Mouse (Mus musculus) gastrocnemius, adult 2 months (tissue): ENCODE results near the gene Smarcd2. TPM values are rescaled to one million over a fixed set of nuclear protein-coding genes. Genes with fewer than 3 reads are reported as not detected.

Source experiments
- DNase-seq: peaks from one replicate; pipeline ENCODE4 v3.0.0; 2022
- H3K27ac ChIP-seq: fragments of 200-600 bp; 2 replicates; pipeline ENCODE4 v1.8.1; 2022; ENCODE audit warnings: mild to moderate bottlenecking
- H3K4me3 ChIP-seq: fragments of 200-600 bp; 2 replicates; pipeline ENCODE4 v1.8.1; 2022; ENCODE audit warnings: mild to moderate bottlenecking, moderate library complexity
- CTCF ChIP-seq: fragments of 200-600 bp; IDR thresholded peaks from 2 replicates; pipeline ENCODE4 v1.8.1; 2022; ENCODE audit warnings: antibody characterized with exemption, mild to moderate bottlenecking, moderate library complexity
- intact Hi-C: fragments of 180-260 bp; cut with DNase I; formaldehyde crosslinking; loops from one replicate; pipeline ENCODE4 v1.15.1; 2025
- long read RNA-seq, 2 experiments: library from polyadenylated mRNA; stranded (forward); transcript quantifications; one replicate each; pipeline ENCODE4 v2.0.0; 2021
- total RNA-seq, 2 experiments: library from RNA; stranded (reverse); gene quantifications; 2 replicates each; pipeline ENCODE4 v1.2.3; 2021

Gene Smarcd2
- 10 to 100 TPM; 10.8 to 12.8 TPM for total RNA-seq
- long read RNA-seq, experiment 1, transcript Smarcd2-201 (13 exons, 2,747 nt): major isoform, 26 of 35 reads
- long read RNA-seq, experiment 1, partial matches to known transcripts: 4 of 35 reads
- long read RNA-seq, experiment 1, other reads (novel, unspliced or antisense): 5 of 35 reads
- long read RNA-seq, experiment 2, transcript Smarcd2-201 (13 exons, 2,747 nt): major isoform, 17 of 25 reads
- long read RNA-seq, experiment 2, partial matches to known transcripts: 2 of 25 reads
- long read RNA-seq, experiment 2, other reads (novel, unspliced or antisense): 4 of 25 reads

DNA sequence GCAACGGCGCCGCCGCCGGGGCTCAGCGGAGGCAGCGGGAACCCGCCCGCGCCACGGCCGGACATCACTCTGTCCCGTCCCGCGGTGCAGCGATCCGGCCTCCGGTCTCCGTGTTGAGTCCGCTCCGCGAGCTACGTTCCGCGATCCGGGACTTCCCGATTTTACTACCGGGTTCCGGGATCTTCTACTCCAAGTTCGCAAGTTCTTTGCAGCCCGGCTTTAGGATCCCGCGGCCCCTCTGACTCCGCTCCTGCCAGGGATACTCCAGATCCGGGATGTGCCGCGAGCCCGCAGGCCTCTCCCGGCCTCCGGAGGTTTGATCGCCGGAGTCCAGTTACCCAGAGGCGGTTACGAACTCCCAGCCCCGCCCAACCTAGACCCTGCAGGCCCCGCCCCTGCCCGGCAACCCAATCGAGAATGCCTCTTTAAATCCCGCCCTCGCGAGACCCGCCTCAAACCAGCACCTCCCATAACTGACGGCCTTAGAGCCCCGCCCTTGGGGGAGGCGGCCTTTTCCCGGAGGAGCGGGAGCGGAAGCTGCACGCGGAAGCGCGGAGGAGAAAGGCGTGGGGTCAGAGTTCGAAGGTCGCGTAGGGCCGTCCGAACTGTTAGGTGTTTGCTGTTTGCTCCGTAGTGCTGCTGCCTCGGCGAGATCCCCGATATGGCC, at the start of gene Smarcd2:
Gene Smarcd2, minus strand, starts transcription at position 329 of the 667 bp plus-strand sequence.
- peak; percentile 100 for DNase-seq
- intact Hi-C loops: loop anchor here (5.0 to 10.0 kb wide), 2 partner anchors 55 to 212 kb away; partner anchors contain the start of genes Ccdc47, Ddx42 and Ern1
- Histone ChIP-seq H3K4me3 (peak within 1 kb of the TSS; percentile 99), H3K27ac (peak within 1 kb of the TSS; percentile 99)
- TF ChIP-seq CTCF: no peak

DNA sequence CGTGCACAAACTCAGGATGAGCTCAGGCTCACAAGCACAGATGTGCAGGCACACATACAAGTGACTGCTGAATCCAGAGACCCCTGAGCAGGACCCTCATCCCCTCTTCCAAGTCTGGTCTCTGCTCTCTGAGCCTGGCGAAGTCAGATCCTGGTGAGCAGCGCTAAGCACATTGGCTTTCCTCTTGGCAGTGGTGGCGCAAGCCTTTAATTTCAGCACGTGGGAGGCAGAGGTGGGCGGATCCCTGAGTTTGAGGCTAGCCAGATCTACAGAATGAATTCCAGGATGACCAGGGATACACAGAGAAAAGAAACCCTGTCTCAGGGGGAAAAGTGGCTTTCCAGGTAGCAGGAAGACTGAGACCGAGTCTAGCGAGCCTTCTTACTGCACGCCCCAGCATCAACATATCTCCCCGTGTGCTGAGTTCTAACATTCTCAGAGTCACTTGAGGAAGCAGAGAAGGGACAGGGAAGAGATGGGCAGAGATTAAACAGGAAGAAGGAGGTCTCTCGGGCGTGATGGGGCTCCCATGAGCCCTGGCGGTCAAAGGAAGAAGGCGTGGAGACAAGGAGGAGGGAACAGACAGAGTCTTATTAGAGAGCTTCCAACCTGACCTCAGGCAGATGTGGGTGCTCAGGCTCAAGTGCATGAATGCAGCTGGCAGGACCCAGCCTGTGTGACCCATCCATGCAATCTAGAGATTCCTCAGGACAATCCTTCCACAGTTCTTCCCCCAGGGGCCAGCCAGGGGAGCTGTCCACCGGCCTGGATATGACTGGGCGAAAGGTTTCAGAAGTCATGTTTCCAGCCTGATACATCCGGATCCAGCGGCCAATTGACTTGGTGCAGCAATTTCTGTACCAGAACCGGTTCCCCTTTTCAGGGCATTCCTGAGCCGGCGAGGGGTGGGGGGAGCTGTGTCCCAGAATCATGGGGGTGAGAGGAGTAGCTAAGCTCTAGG, 45.9 kb upstream of the Smarcd2 start:
- intact Hi-C loops: no loop called here
- H3K4me3 ChIP-seq: no peak overlapping the region
- peak; percentile 40 for DNase-seq
- H3K27ac ChIP-seq: 0 out of 2 replicates have a peak overlapping the region, but pooled peaks have one; percentile 9
- no peak for TF ChIP-seq CTCF

DNA sequence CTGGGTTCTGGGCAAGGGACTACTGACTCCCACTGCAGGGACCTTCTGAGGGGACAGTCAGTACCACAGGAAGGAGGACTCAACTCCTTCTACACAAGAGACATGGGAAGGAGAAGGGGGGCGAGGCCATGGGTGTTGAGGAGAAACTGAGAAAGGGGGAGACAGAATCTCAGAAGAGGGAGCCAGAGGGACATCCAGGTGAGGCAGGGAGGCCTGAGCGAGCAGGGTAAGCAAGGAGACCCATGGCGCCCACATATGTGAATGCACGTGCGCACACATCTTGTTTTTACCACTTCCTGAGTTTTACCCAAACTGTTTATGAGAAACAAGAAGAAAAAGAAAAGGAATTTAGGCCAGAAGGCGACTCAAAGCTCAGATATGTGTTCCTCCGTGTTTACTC, 45.0 kb upstream of the Smarcd2 start:
- no peak overlapping the region for H3K27ac ChIP-seq
- no peak overlapping the region for H3K4me3 ChIP-seq
- peak; percentile 18 for DNase-seq
- intact Hi-C loops: no loop called here
- no peak for TF ChIP-seq CTCF

DNA sequence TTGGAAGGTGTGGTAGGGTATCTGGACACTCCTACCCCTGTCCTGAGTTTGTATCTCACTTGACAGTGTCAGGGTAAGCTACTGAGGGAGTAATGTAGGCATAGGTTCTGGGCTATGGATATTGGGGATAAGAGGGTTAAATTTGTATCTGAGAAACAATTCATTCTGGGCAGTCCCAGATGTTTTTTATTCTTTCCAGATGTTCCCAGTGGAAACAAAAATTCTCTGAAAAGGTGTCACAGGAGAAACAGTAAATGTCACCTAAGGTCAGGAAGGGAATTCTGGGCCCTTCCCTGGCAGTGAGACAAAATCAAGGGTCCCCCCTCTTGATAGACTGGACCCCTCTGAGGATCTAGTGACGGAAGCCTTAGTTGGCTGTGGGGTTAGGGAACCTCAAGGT, 43.6 kb upstream of the Smarcd2 start:
- no peak for TF ChIP-seq CTCF

DNA sequence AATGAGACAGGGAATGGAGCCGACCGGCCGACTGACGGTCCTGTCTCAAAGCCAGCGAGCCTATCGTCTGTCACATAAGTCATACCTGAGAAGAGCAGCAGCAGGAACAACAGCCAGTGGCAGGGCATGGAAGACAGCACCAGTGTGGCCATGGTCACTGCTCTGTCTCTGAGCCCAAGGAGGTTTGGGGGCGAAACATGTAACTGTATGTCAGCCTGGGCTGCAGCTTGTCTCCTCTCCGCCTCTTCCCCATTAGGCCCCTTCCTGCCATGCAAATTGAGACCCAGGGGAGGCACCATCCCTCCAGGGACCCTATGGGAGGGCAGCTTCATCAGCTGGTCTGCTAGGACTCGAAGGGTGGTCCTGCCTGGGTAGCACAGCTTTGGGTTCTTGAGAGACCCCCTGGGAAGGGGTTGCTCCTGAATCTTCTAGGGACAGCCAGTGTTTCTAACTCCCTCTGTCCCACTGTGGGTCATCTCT, 41.6 kb upstream of the Smarcd2 start, which contains the start of gene Cd79b:
Gene Cd79b, minus strand, starts transcription at position 430 of the 480 bp plus-strand sequence.
- TF ChIP-seq CTCF: no peak
- peak; percentile 70 for DNase-seq
- intact Hi-C loops: no loop called here
- Histone ChIP-seq H3K27ac (peak within 1 kb of the TSS; percentile 48), H3K4me3 (0 out of 2 replicates have a peak within 1 kb of the TSS, but pooled peaks have one; percentile 17)

More for the DNA sequence above, 43.6 kb upstream of the Smarcd2 start:
- Histone ChIP-seq H3K27ac (no peak overlapping the region), H3K4me3 (no peak overlapping the region)
- DNase-seq: no peak
- intact Hi-C loops: no loop called here

DNA sequence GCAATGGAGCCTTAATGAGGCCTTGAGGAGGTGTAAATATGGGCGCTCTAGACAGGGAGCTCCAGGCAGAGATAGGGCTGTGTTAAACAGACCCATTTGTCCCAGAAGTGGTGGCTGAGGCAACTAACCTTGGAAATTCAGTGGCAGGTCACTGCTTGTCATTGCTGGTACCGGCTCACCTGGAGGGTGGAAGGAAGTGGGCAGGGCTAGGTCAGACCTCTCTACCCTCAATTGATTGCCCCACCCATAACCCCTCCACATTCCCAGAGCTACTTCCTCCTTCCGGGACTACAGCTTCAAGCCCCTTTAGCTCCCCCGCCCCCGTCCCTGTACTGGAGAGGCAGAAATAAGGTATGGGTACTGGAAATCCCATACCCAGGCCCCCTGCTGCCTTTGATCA, 40.8 kb upstream of the Smarcd2 start:
- intact Hi-C loops: no loop called here
- DNase-seq: peak; percentile 12
- no peak for TF ChIP-seq CTCF
- no peak overlapping the region for H3K4me3 ChIP-seq
- no peak overlapping the region for H3K27ac ChIP-seq

DNA sequence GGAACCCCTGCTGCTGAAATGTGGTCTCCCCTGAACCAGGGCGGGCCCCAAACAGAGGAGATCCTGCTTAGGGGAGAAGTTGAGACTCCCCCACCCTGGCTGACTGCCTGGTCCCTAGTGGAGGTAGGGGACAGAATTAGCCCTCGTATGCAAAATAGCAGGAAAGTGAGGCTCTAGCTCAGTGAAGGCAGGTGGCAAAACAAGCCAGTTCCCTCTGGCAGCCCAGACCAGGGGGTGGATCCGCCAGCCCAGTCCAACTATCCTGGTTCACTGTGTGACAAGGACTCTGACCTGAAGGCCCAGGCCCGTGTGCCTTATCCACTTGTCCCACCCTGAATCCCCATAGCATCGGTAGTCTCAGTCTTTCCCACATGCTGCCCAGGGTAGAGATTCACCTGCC, 37.4 kb upstream of the Smarcd2 start:
- Histone ChIP-seq H3K4me3 (no peak overlapping the region), H3K27ac (no peak overlapping the region)
- peak; percentile 16 for DNase-seq
- no peak for TF ChIP-seq CTCF
- intact Hi-C loops: no loop called here

DNA sequence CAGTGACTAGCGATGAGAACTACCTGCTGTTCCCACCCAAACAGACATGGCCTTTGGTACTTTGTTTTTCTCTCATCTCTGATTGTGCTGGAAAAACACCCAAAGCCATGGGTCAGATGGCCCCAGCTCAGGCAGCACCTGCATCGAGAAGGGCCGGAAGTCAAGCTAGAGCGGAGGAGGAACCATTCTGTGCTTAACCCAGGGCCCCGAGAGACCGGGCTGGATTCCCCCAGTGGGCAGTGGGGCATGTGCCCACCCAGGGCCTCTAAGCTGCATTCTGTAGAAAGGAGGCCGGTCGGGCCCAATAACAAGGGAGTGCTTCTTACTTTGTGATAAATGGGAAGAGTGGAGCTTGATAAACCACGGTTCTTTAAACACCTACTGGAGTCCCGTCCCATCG, 35.4 kb upstream of the Smarcd2 start:
- DNase-seq: peak; percentile 18
- intact Hi-C loops: no loop called here
- TF ChIP-seq CTCF: no peak
- Histone ChIP-seq H3K27ac (no peak overlapping the region), H3K4me3 (no peak overlapping the region)

DNA sequence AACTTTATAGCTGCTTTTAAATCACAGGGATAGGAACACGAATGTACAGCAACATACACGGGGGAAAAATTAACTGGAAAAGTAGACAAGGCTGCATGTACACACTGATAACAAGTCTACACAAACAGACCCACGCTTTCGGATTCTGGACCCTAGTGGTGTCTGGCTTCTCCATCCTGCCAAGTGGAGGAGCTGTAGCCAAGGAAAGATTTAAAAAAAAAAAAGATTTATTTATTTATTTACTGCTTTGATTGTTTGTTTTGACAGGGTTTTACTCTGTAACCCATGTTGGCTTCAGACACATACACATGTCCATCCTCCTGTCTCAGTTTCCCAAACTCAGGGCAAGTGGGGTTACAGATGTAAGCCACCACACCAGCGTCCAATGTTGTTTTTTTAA, 34.7 kb upstream of the Smarcd2 start:
- TF ChIP-seq CTCF: no peak
- intact Hi-C loops: no loop called here
- no peak overlapping the region for H3K4me3 ChIP-seq
- no peak overlapping the region for H3K27ac ChIP-seq
- peak; percentile 4 for DNase-seq

DNA sequence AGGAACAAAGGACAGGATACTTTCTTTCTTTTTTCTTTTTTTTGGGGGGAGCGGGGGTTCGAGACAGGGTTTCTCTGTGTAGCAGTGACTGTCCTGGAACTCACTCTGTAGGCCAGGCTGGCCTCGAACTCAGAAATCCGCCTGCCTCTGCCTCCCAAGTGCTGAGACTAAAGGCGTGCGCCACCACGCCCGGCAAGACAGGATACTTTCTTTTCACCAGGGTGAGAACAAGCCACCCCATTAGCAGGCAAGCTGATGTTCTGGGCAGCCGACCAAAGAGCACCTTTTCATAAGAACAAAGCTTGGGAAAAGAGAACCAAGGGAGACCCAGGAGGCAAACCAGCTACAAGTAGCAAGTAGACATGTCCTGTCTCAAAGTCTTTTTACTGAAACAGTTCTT, 34.0 kb upstream of the Smarcd2 start:
- no peak overlapping the region for H3K27ac ChIP-seq
- no peak for TF ChIP-seq CTCF
- no peak overlapping the region for H3K4me3 ChIP-seq
- DNase-seq: no peak
- intact Hi-C loops: no loop called here

DNA sequence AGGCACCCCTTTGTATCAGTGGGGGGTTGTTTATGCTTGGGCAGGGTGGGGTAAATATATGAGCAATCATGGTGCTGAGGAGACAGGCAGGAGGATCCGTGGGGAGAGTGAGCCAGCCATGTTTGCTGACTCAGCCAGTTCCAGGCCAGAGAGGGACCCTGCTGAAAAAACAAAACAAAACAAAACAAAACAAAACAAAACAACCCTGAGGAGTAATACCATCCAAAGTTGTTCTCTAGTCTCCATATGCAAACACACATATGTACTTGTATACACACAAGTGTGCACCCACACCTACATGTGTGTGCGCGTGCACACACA, 33.3 kb upstream of the Smarcd2 start:
- no peak overlapping the region for H3K27ac ChIP-seq
- DNase-seq: no peak
- intact Hi-C loops: no loop called here
- no peak for TF ChIP-seq CTCF
- H3K4me3 ChIP-seq: no peak overlapping the region

DNA sequence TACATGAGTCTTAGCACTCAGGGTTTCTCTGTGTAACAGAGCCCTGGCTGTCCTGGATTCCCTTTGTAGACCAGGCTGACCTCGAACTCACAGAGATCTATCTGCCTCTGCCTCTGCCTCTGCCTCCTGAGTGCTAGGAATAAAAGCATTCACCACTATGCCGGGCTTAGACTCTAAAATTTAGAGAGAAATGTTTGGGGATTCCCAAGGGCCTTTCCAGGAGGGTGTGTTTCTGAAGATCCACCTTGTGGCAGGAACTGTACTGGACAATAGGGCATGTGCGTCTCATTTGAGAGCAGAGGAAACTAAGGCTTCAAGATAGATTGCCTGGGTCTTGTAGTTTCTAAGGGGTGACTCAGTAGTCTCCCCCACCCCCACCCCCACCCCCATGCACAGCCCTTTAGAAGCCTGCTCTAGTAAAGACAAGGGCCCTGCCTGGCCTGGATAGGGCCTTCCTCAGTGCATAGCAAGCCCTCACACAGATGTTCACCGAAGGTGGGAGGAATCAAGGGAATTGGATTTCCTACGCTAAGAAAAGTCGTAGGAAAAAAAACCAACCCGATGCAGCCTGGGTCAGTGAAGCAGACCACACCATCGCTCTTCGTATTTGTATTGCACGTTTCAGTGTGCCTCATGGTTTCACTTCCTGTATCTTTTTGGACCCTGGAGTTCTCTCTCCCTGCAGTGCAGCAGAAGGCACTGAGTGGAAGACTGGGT, 32.7 kb upstream of the Smarcd2 start:
- intact Hi-C loops: no loop called here
- Histone ChIP-seq H3K27ac (no peak overlapping the region), H3K4me3 (no peak overlapping the region)
- DNase-seq: peak; percentile 6
- TF ChIP-seq CTCF: no peak
